Mouse (Mus musculus) heart, postnatal 4 days (tissue): ENCODE results near the gene Eef1akmt3. TPM values are rescaled to one million over a fixed set of nuclear protein-coding genes. Genes with fewer than 3 reads are reported as not detected.

Experiments used
- DNase-seq: peaks from one replicate; pipeline ENCODE4 v3.0.0; 2021
- microRNA-seq, 2 experiments: library from miRNA; unstranded; fragments of <30 nt; microRNA quantifications; one replicate each; pipeline ENCODE4 v1.2.0; 2021 to 2022
- total RNA-seq, 2 experiments: library from RNA; stranded (reverse); gene quantifications; 2 replicates each; pipeline ENCODE4 v1.2.3; 2021

Gene Eef1akmt3
- total RNA-seq, 2 experiments from 2014 or later: 0.18 to 0.29 TPM

DNA sequence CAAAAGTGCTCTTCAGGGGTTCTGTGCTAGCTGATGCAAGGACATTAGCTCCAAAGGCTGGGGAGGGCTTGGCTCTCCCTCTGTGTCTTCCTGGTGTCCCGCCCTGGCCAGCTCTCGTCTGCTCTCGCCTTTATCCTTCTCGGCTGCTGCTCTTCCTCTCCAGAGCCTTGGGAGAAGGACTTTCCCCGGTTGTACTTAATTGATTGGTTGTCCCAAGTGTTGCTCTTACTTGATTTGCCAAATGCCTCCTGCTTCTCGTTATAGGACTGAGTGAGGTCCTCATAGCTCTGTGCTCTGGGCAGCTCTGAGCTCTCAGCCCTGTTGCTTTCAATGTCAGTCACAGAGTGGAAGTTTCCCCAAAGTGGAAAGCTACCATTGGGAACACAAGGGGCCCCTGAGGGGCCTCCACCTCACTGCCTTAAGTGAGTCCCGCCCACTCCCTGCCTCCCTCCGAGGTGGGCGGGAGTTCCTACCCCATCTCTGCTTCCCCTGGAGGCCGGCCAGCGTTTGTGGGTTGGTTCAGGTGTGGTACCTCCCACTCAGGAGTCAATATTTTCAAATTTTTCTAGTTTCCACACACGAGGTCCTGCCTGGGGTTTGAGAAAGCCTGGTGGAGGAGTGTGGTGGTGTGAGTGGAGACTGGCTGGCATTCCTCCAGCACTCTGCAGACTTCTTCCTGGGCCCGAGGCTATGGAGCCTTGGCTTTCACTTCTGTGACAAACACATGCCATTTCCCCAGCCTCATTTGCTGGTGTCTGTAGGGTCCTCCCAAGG is 43.8 kb downstream of the Eef1akmt3 start:
- no peak for DNase-seq

DNA sequence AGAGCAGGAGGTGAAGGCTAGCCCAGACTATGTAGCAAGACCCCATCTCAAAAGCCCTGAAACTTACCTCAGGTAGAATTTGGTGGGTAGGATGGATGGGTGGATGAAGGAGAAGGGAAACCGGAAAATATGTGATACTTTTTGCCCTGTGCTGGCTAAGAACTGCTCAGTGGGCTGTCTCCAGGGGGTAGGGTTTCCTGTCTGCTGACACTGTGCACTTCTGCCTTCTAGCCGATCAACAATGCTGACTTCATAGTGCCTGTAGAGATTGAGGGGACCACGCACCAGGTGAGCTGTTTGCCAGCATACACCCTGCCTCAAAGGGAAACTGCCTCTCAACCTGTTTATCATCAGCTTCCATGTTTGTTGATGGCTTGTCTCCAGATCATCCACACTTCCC is 47.7 kb downstream of the Eef1akmt3 start:
- no peak for DNase-seq

DNA sequence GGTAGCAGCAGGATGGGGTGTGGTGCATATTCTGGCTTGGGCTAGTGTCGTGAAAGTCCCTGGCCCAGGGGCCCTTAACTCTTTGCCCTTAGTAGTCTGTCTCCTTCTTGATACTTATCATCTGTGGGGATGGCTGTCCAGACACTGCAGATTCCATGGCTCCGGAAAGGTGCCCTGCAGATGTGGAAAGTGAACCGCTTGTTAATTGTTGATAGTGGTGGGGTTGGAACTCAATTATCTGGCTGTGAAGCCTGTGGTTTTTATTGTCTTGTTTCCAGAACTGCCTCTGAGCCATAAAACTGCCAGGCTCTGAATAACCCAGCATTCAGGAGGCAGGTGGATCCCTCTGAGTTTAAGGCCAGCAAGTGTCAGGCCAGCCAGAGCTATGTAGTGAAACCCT is 49.6 kb downstream of the Eef1akmt3 start:
- DNase-seq: no peak

DNA sequence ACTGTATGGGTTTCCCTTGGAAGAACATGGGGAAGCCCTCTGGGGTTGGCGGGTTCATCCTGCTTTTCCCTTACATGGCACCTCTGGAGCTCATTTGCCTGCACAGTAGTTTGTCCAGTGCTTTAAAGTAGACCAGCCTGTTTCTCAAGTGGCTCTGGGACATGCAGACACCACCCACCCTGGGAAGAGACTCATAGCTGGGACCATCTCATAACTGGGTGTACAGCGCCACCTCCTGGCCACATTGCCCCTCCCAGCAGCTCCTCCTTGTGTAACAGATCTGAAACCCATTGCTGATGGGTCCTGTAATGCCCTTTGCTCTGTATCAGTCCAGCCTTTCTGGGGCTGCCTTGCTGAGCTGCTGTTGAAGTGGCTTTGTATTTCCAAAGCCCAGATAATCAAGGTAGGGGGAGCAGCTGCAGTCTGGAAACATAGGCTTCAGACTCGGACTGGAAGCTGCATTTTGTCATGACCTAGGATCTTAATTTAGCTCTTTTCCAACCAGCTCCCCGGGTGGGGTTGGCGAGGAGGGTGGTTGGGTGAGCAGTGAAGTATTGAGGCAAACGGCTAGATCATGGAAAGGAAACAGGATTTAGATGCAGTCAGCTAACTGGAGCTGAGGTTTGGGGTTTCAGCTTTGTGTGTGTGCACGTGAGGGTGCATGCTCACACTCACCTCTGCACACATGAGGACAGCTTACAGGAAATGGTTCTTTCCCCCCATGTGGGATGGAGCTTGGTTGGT is 50.8 kb downstream of the Eef1akmt3 start:
- peak; percentile 96 for DNase-seq

DNA sequence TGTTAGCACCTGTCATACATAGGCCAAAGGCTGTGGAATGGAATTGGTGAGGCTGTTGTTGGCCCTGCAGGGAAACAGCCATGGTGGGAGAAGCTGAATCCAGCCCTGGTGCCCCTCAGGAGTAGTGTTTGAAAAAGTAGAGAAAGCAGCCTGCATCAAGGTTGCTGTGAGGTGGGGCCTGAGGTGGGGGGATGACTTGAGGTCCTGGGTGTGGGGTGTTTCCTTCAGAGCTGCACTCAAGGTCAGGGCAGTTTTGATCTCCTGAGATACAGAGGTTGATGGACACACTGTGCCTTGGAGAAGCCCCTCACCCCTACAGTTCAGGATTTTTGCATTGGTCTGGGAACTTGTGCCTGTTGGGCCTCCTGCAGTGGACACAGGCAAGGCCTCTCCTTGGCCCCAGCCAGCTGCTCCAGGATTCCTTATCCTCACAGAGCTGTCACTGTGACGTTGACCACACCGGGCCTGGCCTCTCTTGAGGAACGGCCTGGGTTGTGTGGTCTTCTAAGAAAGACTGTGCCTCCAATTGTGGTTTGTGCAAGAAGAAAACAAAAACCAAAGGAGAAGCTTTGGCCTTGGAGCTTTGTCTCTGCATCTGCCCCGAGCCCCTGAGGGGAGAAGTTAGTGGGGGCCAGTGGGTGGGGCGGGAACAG is 52.7 kb downstream of the Eef1akmt3 start:
- no peak for DNase-seq

DNA sequence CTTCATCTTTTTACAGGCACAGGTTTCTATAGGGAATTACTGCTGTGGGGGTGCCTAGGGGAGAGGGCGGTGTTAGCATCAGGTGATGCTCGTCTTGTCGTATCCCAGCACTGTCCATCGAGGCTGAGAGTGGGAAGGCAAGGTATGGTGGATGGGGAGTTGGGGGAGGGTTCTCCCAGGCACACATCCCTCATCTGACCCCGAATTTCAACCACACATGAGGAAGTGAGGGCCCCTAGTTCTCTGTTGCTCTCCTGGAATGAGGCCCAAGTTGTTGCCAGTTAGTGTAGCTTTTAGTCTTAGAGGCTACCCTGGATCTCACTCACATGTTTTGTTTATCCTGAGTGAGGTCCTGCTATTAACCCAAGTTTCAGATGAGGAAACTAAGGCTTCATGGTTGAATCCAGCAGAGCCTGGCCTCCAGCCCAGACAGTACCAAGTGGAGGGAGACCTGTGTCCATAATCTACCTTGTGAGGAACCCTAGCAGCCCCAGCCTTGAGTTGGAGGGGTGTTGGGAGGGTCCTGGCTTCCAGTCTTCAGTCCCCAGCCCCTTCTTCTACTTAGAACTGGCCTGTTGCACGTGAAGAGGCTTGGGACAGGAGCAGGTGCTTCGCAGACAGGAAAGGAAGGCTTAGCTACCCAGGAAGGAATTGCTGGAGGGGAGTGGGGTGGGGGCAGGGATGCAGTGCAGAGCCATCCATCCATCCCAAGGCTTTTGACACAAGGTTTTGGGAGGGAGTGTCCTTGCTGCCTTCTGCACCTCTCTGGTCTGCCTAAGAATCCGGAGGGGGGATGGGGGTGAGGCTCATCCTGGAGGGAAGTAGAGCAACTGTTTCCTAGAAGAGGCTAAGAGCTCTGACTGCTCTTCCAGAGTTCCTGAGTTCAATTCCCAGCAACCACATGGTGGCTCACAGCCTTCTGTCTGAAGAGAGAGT is 53.9 kb downstream of the Eef1akmt3 start:
- DNase-seq: no peak

DNA sequence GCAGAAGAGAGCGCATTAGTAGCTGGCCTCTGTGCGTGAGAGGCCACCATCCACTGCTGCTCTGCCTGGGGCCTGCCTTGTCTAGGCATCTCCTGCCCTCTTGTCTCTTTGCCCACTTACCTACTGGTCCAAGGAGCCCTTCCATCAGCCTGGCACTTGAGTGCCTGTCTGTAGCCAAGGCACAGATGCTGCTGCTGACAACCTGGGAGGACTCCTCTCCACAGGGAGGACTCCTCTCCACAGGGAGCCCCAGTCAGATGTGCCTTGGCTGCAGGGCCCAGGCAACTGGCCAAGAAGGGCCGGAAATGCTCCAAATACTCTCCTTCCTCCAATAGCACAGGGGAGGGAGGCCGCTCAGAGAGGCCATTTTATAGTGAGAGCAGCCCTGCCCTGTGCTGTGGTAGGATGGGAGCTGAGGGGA is 54.8 kb downstream of the Eef1akmt3 start:
- DNase-seq: peak; percentile 95

DNA sequence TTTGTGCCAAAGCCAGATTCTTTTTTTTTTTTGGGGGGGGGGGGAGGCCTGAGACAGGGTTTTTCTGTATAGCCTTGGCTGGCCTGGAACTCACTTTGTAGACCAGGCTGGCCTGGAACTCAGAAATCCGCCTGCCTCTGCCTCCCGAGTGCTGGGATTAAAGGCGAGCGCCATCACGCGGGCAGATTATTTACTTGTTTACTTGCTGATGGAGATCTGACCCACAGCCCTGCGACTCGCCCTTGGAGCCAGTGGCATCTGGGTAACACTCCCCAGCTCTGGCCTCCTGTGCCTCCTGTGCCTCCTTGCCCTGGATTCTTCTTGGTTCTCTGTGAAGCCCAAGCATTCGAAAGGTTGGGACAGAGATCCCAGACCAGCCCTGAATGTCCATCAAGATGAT is 55.7 kb downstream of the Eef1akmt3 start:
- DNase-seq: no peak

DNA sequence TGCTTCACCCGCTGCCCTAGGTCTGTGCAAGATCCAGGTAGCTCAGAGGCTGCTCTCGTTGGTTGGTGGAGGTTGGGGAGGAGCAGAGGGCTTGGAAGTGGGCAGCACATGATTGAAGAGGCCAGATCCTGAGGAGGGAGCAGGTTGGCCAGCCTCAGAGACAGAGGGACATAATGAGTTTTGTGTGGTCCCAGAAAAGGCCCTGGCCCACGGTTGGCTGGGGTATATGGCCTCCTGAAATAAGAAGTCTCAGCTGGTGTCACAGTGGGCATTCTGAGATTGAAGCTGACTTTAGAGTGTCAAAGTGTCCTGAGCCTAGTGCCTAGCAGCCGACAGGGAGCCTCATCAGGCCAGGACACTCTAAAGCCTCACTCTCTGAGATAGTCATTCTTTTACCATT is 56.2 kb downstream of the Eef1akmt3 start:
- no peak for DNase-seq

DNA sequence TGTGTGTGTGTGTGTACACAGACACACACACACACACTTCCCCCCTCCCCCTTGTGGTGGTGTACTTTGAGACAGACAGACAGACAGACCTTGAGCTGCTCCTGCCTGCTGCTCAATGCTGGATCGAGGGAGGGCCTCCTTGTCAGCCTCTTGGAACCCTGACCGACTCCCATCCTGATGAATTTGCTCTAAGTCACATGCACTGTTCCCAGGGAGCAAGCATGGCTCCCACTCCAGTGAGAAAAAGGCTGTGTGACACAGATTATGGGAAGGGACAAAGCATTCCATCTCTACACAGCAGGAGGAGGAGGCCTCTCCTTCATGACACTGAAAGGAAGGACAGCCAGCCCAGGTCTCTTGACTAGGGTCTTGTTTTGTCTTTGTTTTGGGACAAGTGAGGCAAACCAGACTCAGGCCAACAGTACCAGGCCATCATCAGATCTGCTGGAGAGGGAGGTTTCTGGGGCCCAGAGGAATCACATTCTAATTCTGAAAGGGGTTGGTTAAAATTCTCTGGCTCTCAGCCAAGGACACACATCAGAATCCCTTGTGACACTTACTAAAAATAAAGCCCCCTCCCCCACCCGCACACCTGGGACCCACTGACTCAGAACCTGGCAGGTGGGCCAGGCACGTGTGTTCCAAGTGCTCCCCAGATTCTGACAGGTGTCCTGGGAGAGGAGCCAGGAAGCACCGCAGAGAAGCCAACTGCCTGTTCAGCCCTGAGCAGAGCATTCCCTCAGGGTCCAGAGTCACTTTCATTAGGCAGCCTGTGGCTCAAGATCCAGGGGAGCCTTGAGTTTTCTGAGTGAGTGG is 56.9 kb downstream of the Eef1akmt3 start:
- DNase-seq: peak; percentile 60

DNA sequence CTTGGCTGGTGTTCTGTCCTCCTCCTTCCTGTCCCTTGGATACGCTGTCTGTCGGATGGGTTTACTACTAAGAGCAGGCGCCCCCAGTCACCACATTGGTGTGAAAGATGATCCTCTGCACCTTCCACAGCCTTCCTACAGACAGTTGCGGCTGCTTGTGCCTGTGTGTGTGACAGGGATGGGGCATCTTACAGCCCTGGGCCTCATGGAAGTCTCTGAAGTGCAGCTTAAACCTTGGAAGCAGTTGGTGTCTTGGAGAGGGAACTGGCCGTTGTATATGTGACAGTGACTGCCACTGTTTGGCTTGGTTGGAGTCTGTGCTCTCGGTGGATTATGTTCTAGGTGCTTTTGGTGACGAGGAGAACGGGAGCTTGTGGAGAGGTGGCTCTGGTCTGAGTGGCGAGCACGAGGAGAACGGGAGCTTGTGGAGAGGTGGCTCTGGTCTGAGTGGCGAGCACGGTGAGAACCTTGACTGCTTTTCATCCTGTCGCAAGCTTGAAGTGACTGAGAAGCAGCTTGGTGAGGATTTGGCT is 58.1 kb downstream of the Eef1akmt3 start:
- no peak for DNase-seq

DNA sequence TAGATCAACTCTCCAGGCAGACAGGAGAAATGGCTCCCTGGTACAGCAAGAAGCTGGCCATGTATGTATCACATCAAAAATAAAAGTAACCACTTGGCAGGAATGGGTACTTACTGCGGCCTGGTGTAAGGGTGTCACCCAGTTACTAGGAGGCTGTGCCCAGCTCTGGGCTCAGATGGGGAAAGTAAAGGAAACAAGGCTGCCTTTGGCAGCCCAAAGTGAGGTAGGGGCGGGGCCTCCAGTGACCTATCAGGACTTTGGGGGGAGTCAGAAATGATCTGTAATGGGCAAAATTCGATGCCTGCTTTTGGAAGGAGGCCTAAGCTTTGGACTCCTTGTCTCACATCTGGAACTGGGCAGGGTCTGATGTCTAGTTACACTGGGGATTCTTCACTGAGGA is 59.6 kb downstream of the Eef1akmt3 start:
- no peak for DNase-seq

Small RNA genes within 50 kb of the gene (microRNA-seq; reads per million reads assigned to microRNA genes)
- 25.0 to 104 reads per million in 2 experiments for gene Mir26a-2
- 0.69 to 1.0 reads per million in 2 experiments for gene Mir546

Other genes starting within 250 kb of the Eef1akmt3 start
- gene Atp23, start 140.2 kb downstream of the Eef1akmt3 start, total RNA-seq: 1 to 10 TPM; 3.7 to 3.9 TPM
- 100 to 1,000 TPM; 132 to 136 TPM for gene Ctdsp2, start 62.8 kb downstream of the Eef1akmt3 start, total RNA-seq
- gene Avil, start 40.8 kb downstream of the Eef1akmt3 start, total RNA-seq: under 1 TPM; 0.10 to 0.23 TPM
- 10 to 100 TPM; 65.1 to 68.0 TPM for gene Tsfm, start 10.7 kb downstream of the Eef1akmt3 start, total RNA-seq
- 10 to 100 TPM; 11.5 TPM for gene Mettl1, start 99 bp downstream of the Eef1akmt3 start, total RNA-seq
- under 1 TPM in 1 of 2 experiments, not detected in 1; 0.45 TPM for gene Cyp27b1, start 6.7 kb upstream of the Eef1akmt3 start, total RNA-seq
- gene March9, start 18.7 kb upstream of the Eef1akmt3 start, total RNA-seq: 1 to 10 TPM; 1.7 to 1.8 TPM
- gene Cdk4, start 22.0 kb upstream of the Eef1akmt3 start, total RNA-seq: 100 to 1,000 TPM; 289 to 314 TPM
- 10 to 100 TPM; 49.2 to 49.7 TPM for gene Tspan31, start 28.8 kb upstream of the Eef1akmt3 start, total RNA-seq
- gene Agap2, start 33.8 kb upstream of the Eef1akmt3 start, total RNA-seq: 1 to 10 TPM; 2.1 to 2.8 TPM
- 10 to 100 TPM; 33.0 to 35.4 TPM for gene Os9, start 79.6 kb upstream of the Eef1akmt3 start, total RNA-seq
- gene B4galnt1, start 123.7 kb upstream of the Eef1akmt3 start, total RNA-seq: 1 to 10 TPM; 2.2 to 2.7 TPM
- 10 to 100 TPM; 25.7 to 31.8 TPM for gene Slc26a10, start 139.1 kb upstream of the Eef1akmt3 start, total RNA-seq
- gene Arhgef25, start 148.6 kb upstream of the Eef1akmt3 start, total RNA-seq: 10 to 100 TPM; 19.9 to 21.0 TPM
- gene Dtx3, start 154.2 kb upstream of the Eef1akmt3 start, total RNA-seq: 10 to 100 TPM; 50.0 to 53.8 TPM
- gene Pip4k2c, start 170.1 kb upstream of the Eef1akmt3 start, total RNA-seq: 10 to 100 TPM; 25.7 to 26.6 TPM
- 1 to 10 TPM in 1 of 2 experiments, under 1 TPM in 1; 0.70 to 1.2 TPM for gene Kif5a, start 221.8 kb upstream of the Eef1akmt3 start, total RNA-seq
- gene Dctn2, start 224.9 kb upstream of the Eef1akmt3 start, total RNA-seq: 100 to 1,000 TPM; 151 to 159 TPM
- 10 to 100 TPM; 41.7 to 43.2 TPM for gene Mbd6, start 247.5 kb upstream of the Eef1akmt3 start, total RNA-seq